Mouse (Mus musculus): Measurements from ENCODE around the gene Vmn2r120.
"Not testable (repeated sequence)": the region's sequence is repeated elsewhere in the genome, so short reads cannot be mapped to it uniquely, and the experiment has no call there.

Gene Vmn2r120

DNA sequence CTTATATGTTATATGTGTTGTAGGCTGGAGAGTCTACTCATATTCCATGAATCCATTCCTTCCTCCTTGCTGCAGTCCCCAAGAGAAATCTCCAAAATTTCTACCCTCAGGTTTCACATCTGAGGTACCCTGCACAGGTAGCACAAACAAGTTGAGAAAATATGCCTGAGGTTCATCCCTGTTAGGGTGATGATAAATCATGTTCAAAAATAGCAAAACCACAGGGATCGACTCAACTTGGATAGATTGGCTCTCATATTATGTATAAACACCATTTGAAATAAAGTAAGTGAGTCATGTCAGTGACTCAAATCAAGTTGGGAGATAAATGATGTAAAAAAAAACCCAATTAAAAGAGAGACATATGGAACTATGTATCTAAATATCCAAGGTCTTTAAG is at the start of gene Vmn2r120:
Gene Vmn2r120 (minus strand): TSS at position 101 of the 400 bp plus-strand sequence.
- DNase-seq: no peak

- not testable (repeated sequence) for DNase-seq
Measured at GRCm38 (mm10) chr17:57587273-57587672, 42.0 kb upstream of the Vmn2r120 start.

GRCm38 (mm10) chr17:57574075-57574705 is 28.9 kb upstream of the Vmn2r120 start:
- DNase-seq: no peak

All from kidney, adult 9 months (tissue).